Mouse (Mus musculus): Measurements from ENCODE around the gene Sirt3.

GRCm38 (mm10) chr7:140856785-140857549 is 25.1 kb downstream of the Sirt3 start, which contains the start of gene Ric8a:
- TF ChIP-seq CTCF (IDR thresholded peaks at IDR 0.05; ENCODE audit: control insufficient read depth, insufficient read depth, insufficient read length) (no peak), MYOG (IDR thresholded peaks at IDR 0.05; ENCODE audit: control insufficient read depth, extremely low read depth, insufficient read length) (no peak), MAX (IDR thresholded peaks at IDR 0.05) (no peak), FOSL1 (IDR thresholded peaks at IDR 0.05; ENCODE audit: insufficient read depth, low read length, poor library complexity, severe bottlenecking) (no peak), USF1 (IDR thresholded peaks at IDR 0.05; ENCODE audit: low read depth) (no peak)

Data from C2C12 (cell line).